Mouse (Mus musculus) forebrain, embryonic 13.5 days (tissue): ENCODE measurements around the gene Rps15. TPM values are rescaled to one million over a fixed set of nuclear protein-coding genes. Genes with fewer than 3 reads are reported as not detected.
A peak's percentile ranks its signal among the peaks of the same experiment; 100 is the strongest.
"Not testable (repeated sequence)": the region's sequence is repeated elsewhere in the genome, so short reads cannot be mapped to it uniquely, and the experiment has no call there.

ENCODE experiments used
- ATAC-seq: fragments of 200-750 bp; cut with Nextera tagmentation; 2 replicates; pipeline ENCODE4 v1.8.0; 2017
- H3K27ac ChIP-seq: fragments of 300-500 bp; sonication (generic); 2 replicates; pipeline ENCODE4 v1.5.1; 2015; ENCODE audit warnings: inconsistent platforms, mild to moderate bottlenecking, moderate library complexity
- H3K27me3 ChIP-seq: fragments of 300-500 bp; sonication (generic); 2 replicates; pipeline ENCODE4 v1.6.1; 2015; ENCODE audit warnings: mild to moderate bottlenecking, inconsistent platforms
- H3K36me3 ChIP-seq: fragments of 300-500 bp; sonication (generic); 2 replicates; pipeline ENCODE4 v1.6.1; 2015; ENCODE audit warnings: mild to moderate bottlenecking, inconsistent platforms; ENCODE audit not compliant: poor library complexity, severe bottlenecking
- H3K4me1 ChIP-seq: fragments of 300-500 bp; sonication (generic); 2 replicates; pipeline ENCODE4 v1.6.1; 2015; ENCODE audit warnings: inconsistent platforms
- H3K4me2 ChIP-seq: fragments of 300-500 bp; sonication (generic); 2 replicates; pipeline ENCODE4 v1.6.1; 2015; ENCODE audit warnings: inconsistent platforms, mild to moderate bottlenecking, moderate library complexity
- H3K4me3 ChIP-seq: fragments of 300-500 bp; sonication (generic); 2 replicates; pipeline ENCODE4 v1.5.1; 2015; ENCODE audit warnings: mild to moderate bottlenecking, inconsistent platforms
- H3K9ac ChIP-seq: fragments of 300-500 bp; sonication (generic); 2 replicates; pipeline ENCODE4 v1.6.1; 2015; ENCODE audit warnings: mild to moderate bottlenecking, inconsistent platforms
- H3K9me3 ChIP-seq: fragments of 300-500 bp; sonication (generic); replicated peaks from 2 replicates; pipeline ENCODE4 v1.6.1; 2016; ENCODE audit warnings: inconsistent platforms
- WGBS: fragments of 180-500 bp; shearing (Covaris S2); methylation state at CpG from one replicate; pipeline ENCODE4 v1.1.7; 2015; 5-methylcytosine and 5-hydroxymethylcytosine counted together
- polyA plus RNA-seq: library from polyadenylated mRNA; unstranded; fragments of >200 nt; fragmentation: Nextera tagmentation; extraction: Ambion mirVana; gene quantifications from 2 replicates; pipeline ENCODE4 v1.2.1, GENCODE M21; 2015

Gene Rps15
- 805 and 828 TPM in 2 replicates for polyA plus RNA-seq

DNA sequence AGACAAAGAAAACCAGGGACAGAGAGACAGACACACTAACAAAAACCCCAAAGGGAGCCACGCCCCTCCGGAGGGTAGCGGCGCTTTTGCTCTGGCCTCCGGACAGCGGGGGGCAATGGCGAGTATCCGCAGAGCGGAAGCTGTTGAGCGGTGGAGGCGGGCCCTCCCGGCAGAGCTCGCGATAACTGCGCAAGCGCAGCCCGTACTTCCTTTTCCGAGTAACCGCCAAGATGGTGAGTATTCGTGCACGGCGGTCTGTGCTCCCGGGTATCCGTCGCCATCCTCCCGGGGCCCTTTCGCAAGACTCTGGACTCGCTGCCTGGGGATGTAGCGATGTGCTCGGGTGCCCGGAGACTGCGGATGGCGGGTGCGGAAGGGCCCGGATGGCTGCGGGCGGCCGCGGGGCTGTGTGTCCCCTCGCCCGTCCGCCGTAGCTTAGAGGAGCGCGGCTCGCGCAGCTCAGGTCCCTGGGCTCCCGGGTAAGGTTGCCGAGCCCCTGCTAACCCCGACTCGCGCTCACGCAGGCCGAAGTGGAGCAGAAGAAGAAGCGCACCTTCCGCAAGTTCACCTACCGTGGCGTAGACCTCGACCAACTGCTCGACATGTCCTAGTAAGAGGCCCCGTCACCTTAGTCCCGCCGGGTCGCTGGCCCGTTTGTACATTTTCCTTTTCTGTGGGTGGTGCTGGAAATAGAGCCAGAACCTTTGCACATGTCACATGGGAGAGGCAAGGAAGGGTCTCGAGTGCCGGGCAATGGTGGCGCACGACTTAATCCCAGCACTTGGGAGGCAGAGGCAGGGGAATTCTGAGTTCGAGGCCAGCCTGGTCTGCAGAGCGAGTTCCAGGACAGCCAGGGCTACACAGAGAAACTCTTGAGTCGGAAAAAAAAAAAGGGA lies at the start of gene Rps15:
TSS of gene Rps15 (plus strand) at position 203 of the 896 bp plus-strand sequence.
- H3K27me3 ChIP-seq = no peaks in the 10 kb centered on the region
- 0% methylated on average over 72 of the region's 72 CpGs for WGBS
- peaks cover 51% of the 10 kb centered on the region for H3K4me1 ChIP-seq
- H3K9ac ChIP-seq = peak within 1 kb of the TSS; percentile 99
- H3K27ac ChIP-seq = peak within 1 kb of the TSS; percentile 93
- ATAC-seq = peak; percentile 81
- H3K4me2 ChIP-seq = peak within 1 kb of the TSS; percentile 80
- peaks cover 38% of the 10 kb centered on the region for H3K36me3 ChIP-seq
- H3K4me3 ChIP-seq = peak within 1 kb of the TSS; percentile 91
- H3K9me3 ChIP-seq = no peaks in the 10 kb centered on the region

DNA sequence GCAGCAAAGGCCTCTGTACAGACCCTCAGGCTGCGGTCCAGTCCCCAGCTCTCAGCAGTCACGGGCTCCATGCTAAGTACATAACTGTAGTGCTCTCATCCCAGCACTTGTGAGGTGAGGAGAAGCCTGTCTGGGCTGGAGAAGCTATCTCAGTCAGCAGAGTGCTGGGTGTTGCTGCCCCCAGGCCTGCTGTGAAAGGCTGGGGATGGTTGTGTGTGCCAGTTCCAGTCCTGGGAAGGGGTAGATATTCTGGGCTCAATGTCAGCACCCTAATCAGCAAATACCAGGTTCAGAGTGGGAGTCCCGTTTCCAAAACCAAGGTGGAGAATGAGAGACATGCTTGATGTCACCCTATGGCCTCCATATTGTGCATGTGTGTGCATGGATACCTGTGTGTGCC lies 49.6 kb upstream of the Rps15 start:
- H3K4me1 ChIP-seq = peaks cover 15% of the 10 kb centered on the region
- WGBS = 89% methylated on average over 3 of the region's 3 CpGs
- no peaks in the 10 kb centered on the region for H3K27me3 ChIP-seq
- H3K27ac ChIP-seq = no peak overlapping the region
- no peak overlapping the region for H3K9ac ChIP-seq
- ATAC-seq = no peak
- no peak overlapping the region for H3K4me3 ChIP-seq
- no peak overlapping the region for H3K4me2 ChIP-seq
- no peaks in the 10 kb centered on the region for H3K9me3 ChIP-seq
- H3K36me3 ChIP-seq = peaks cover 71% of the 10 kb centered on the region

DNA sequence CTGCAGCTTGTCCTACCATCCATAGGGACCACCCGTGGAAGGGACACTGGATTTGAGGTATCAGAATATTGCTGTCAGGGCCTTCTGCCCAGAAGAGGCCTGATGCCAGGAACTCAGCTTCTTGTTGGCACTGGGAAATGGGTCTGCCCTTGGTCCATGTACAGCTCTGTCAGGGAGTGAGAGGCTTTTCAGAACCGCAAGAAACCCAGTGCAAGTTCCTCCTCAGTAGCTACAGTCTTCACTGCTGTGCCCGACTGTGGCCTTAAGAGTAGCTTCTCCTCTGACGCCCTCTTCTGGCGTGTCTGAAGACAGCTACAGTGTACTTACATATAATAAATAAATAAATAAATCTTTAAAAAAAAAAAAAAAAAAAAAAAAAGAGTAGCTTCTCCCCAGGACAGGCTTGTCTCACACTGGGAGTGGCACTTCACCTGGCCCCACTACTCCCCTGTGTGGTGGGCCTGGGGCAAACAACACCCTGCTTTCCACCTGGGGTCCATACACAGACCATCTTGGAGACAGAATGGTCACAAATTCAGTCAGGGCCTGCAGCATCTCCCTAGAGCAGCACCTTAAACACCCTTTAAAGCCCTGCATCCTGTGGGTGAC lies 47.4 kb upstream of the Rps15 start:
- H3K27me3 ChIP-seq = no peaks in the 10 kb centered on the region
- peaks cover 49% of the 10 kb centered on the region for H3K36me3 ChIP-seq
- peaks cover 18% of the 10 kb centered on the region for H3K4me1 ChIP-seq
- 34% methylated on average over 5 of the region's 5 CpGs for WGBS
- peak overlapping the region; percentile 22; the same call in 1 of the 2 replicates for H3K9ac ChIP-seq
- no peak overlapping the region for H3K4me3 ChIP-seq
- peak overlapping the region; percentile 45 for H3K27ac ChIP-seq
- no peak overlapping the region for H3K4me2 ChIP-seq
- no peaks in the 10 kb centered on the region for H3K9me3 ChIP-seq
- ATAC-seq = no peak

DNA sequence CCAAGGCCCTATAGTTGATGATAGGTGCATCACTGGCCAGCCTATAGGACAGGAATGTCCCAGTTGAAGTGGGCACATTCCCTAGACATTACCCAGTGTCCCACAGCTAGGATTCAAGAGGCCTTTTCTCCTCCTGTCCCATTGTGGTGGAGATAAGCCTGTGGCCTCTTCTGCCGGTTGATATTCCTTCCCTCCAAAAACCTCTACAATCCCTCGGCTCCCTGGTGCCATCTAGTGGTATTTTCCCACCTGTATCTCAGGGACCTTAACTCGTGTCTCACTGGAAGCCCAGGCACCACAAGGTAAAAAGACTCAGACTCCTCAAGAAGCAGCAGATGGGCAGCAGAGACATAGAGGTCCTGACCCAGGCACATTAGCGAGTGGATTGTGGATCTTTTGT lies 46.7 kb upstream of the Rps15 start:
- ATAC-seq = peak; percentile 23; the same call in 1 of the 2 replicates
- whole genome bisulfite sequencing = 3% methylated on average over 4 of the region's 4 CpGs
- Histone ChIP-seq H3K9me3 (no peaks in the 10 kb centered on the region), H3K27me3 (no peaks in the 10 kb centered on the region), H3K4me1 (peaks cover 26% of the 10 kb centered on the region), H3K9ac (peak overlapping the region; percentile 45; the same call in 1 of the 2 replicates), H3K4me2 (no peak overlapping the region), H3K36me3 (peaks cover 42% of the 10 kb centered on the region), H3K4me3 (0 out of 2 replicates have a peak overlapping the region, but pooled peaks have one; percentile 2), H3K27ac (peak overlapping the region; percentile 45)

DNA sequence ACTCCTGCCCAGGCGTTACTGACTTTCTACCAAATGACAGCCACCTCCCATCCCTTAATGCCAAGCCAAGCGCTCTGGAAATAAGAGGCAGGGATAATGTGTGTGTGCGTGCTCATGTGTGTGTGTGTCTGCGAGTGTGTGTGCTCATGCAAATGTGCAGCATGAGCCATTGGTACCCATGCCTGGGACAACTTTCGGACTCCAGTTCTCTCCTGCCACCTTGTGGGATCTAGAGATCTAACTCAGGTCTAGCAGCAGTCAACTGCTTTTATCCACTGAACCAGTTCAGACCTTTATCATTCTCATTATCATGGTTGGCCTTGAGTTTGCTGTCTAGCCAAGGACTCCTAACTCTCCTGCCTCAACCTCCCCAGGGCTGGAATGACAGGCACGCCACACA lies 44.4 kb upstream of the Rps15 start:
- 43% methylated on average over 6 of the region's 6 CpGs for WGBS
- peak overlapping the region; percentile 82; the same call in 1 of the 2 replicates for H3K4me2 ChIP-seq
- H3K4me1 ChIP-seq = peaks cover 27% of the 10 kb centered on the region
- 0 out of 2 replicates have a peak overlapping the region, but pooled peaks have one; percentile 6 for H3K4me3 ChIP-seq
- peaks cover 25% of the 10 kb centered on the region for H3K36me3 ChIP-seq
- no peak overlapping the region for H3K27ac ChIP-seq
- H3K9me3 ChIP-seq = no peaks in the 10 kb centered on the region
- no peak overlapping the region for H3K9ac ChIP-seq
- H3K27me3 ChIP-seq = no peaks in the 10 kb centered on the region
- ATAC-seq = no peak

DNA sequence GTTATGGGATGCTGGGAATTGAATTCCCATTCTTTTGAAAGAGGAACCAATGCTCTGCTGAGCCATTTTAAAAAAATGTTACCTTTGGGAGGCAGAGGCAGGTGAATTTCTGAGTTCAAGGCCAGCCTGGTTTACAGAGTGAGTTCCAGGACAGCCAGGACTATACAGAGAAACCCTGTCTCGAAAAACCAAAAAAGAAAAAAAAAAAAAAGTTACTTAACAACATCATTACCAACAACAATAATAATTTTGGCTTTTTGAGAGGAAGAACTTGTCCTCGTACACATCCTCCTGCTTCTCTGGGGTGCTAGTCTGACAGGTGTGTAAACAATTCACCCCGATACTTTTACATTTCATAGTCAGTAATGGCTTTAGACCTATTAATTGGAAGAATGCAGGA lies 43.8 kb upstream of the Rps15 start:
- Histone ChIP-seq H3K4me1 (peaks cover 27% of the 10 kb centered on the region), H3K36me3 (peaks cover 21% of the 10 kb centered on the region), H3K4me3 (peak overlapping the region; percentile 72), H3K4me2 (peak overlapping the region; percentile 82)
- H3K27ac ChIP-seq, H3K9ac ChIP-seq, H3K27me3 ChIP-seq, H3K9me3 ChIP-seq: not testable (repeated sequence)
- peak; percentile 3; the same call in 1 of the 2 replicates for ATAC-seq
- WGBS = 47% methylated on average over 3 of the region's 3 CpGs

DNA sequence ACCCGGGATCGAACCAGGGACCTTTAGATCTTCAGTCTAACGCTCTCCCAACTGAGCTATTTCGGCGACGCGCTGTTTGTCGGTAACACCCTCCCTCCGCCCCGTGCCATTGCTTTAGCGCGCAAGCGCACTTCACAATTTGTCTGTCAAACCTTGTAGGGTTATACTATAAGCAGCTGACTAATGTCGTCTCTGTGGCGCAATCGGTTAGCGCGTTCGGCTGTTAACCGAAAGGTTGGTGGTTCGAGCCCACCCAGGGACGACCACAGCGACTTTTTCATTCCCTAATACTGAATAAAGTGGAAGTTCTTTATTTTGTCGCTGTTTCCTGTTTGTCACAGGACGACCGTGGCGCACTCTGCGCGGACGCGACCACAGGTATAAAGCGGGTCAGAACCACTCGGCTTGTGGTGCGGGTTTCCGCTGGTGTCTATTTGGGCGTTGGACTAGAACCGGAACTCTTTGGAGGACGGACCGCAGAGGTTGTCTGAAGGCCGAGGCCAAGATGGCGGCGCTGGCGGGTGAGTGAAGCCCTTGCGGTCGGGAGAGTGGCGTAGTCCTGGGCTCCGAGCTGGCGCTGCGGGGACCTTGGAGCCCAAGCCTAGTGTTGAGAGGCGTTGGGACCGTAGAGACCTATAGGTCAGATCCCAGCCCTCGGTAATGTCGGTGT lies 43.1 kb upstream of the Rps15 start, which contains the start of gene Ndufs7:
TSS of gene Ndufs7 (plus strand) at position 151 of the 670 bp plus-strand sequence.
- Histone ChIP-seq H3K4me2 (peak within 1 kb of the TSS; percentile 82), H3K4me1 (peaks cover 27% of the 10 kb centered on the region), H3K9ac (peak within 1 kb of the TSS; percentile 85), H3K9me3 (no peaks in the 10 kb centered on the region), H3K27ac (peak within 1 kb of the TSS; percentile 83), H3K4me3 (peak within 1 kb of the TSS; percentile 72), H3K36me3 (peaks cover 21% of the 10 kb centered on the region), H3K27me3 (no peaks in the 10 kb centered on the region)
- peak; percentile 87 for ATAC-seq
- WGBS = under 1% methylated on average over 53 of the region's 53 CpGs

DNA sequence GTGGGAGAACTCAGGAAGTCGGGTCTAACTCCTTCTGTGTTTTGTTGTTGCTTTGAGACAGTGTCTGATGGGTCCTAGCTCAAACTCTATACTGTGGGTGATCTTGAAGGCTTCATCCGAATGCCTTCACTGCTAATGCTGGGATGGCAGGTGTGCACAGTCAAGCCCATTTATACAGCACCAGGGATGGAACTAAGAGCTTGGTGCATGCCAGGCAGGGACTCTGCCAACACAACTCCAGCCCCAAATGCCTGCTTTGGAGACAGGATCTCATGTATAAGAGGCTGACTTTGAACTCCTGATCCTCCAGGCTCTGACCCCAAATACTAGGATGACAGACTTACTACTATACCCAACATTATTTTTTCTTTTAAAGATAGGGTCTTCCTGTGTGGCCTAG lies 42.2 kb upstream of the Rps15 start:
- H3K27ac ChIP-seq = peak overlapping the region; percentile 83
- H3K36me3 ChIP-seq = peaks cover 23% of the 10 kb centered on the region
- peak overlapping the region; percentile 82 for H3K4me2 ChIP-seq
- peak overlapping the region; percentile 85 for H3K9ac ChIP-seq
- ATAC-seq = no peak
- H3K4me1 ChIP-seq = peaks cover 27% of the 10 kb centered on the region
- H3K4me3 ChIP-seq = peak overlapping the region; percentile 72
- H3K9me3 ChIP-seq = no peaks in the 10 kb centered on the region
- 30% methylated on average over 2 of the region's 2 CpGs for WGBS
- no peaks in the 10 kb centered on the region for H3K27me3 ChIP-seq

DNA sequence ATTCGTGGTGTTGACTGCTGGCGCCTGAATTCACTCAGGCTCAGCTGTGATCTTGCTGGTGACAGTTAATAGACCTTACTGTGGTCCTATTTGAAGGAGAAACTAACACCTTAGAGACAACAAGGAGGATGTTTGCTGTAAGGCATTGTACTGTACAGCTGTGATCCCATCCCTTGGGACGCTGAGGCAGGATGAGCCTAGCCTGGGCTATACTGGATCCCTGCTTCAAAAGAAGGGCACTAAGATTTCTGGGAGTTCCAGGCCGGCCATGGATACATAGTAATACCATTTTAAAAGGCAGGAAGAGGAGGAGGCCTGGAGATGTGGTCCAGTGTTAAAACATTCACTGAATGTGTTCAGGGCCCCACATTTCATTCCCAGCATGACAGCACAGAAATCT lies 41.7 kb upstream of the Rps15 start:
- Histone ChIP-seq H3K4me2 (peak overlapping the region; percentile 82), H3K9ac (0 out of 2 replicates have a peak overlapping the region, but pooled peaks have one; percentile 85)
- 84% methylated on average over 4 of the region's 4 CpGs for WGBS

DNA sequence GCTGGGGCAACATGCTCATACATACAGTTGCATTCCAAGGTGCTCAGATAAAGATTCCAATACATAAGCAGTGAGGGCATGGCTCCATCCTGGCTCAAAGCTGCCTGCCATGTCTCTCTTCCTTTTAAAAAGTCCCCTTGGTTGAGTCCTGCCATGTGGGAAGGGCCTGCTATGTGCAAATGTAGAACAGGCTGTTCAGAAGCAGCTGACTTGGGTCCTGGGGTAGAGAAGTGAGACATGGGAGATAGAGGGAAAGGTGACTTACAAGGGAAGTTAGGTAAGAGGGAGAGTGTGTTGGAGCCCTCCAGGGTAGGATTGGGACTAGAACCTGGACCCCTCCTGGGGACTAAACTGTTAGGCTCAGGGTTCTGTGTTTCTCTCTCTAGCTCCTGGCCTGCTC lies 40.2 kb upstream of the Rps15 start:
- H3K9ac ChIP-seq = no peak overlapping the region
- H3K4me2 ChIP-seq = no peak overlapping the region
- no peaks in the 10 kb centered on the region for H3K9me3 ChIP-seq
- H3K27ac ChIP-seq = no peak overlapping the region
- H3K27me3 ChIP-seq = no peaks in the 10 kb centered on the region
- peaks cover 42% of the 10 kb centered on the region for H3K36me3 ChIP-seq
- peaks cover 22% of the 10 kb centered on the region for H3K4me1 ChIP-seq
- ATAC-seq = no peak
- no peak overlapping the region for H3K4me3 ChIP-seq

More for the DNA sequence above, 41.7 kb upstream of the Rps15 start:
- ATAC-seq = no peak
- Histone ChIP-seq H3K36me3 (peaks cover 28% of the 10 kb centered on the region), H3K4me3 (peak overlapping the region; percentile 72), H3K27ac (no peak overlapping the region), H3K27me3 (no peaks in the 10 kb centered on the region), H3K4me1 (peaks cover 22% of the 10 kb centered on the region), H3K9me3 (no peaks in the 10 kb centered on the region)

DNA sequence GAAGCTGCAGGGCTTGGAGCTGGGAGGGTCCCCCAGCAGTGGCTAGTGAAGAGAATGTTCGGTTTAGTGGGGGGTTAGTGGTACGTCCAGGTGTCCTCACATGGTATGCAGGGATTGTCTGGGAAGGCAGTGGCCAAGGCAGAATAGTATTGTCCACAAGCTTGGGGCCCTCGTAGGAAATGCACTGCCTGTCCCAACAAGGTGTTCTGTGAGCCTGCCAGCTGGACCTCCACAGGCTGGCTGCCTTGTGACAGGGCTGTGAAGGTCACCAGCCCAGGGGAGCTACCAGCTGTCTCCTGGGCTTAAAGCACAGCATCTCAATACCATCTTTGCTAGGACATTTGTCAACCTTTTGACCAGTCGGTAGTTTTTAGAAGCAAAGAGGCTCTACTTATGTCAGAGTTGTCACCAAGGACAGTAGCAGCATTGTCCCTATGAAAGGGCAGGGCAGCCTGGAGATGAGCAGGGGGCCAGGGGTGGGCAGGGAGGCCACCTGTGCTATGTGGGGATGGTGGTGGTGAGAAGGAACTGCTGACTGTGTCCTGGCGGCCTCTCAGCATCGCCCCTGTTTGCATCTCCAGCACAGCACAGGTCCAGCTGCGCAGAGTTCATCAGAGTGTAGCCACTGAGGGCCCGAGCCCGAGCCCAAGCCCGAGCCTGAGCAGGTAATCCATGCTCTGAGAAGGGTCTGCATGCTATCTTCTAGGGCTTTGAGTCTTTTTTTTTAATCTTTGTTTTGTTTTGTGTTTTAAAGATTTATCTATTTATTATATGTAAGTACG lies 39.6 kb upstream of the Rps15 start:
- Histone ChIP-seq H3K27me3 (no peaks in the 10 kb centered on the region), H3K27ac (no peak overlapping the region), H3K36me3 (peaks cover 48% of the 10 kb centered on the region), H3K9ac (no peak overlapping the region), H3K4me2 (no peak overlapping the region), H3K4me3 (no peak overlapping the region), H3K9me3 (no peaks in the 10 kb centered on the region), H3K4me1 (peaks cover 22% of the 10 kb centered on the region)
- no peak for ATAC-seq
- 89% methylated on average over 11 of the region's 11 CpGs for WGBS
